ENCODE assay signal across 9 mouse cellular contexts in genomic region chr19:58859831-58860254, GRCm38 (mm10).
A peak's percentile ranks its signal among the peaks of the same experiment; 100 is the strongest.
DNase-seq lines count a peak whose midpoint lies in the region; ATAC-seq lines count a peak whose summit lies in the region.
"Had no signal": no experiment of that assay in that cellular context is flagged by ENCODE, and none has a peak within 500 bp of the region (broad histone marks: within the 10 kb centered on the region; RNA-seq: fewer than 3 reads in every experiment).

No protein-coding gene starts in this region.

- peak overlapping the region; percentile 77 for H3K9ac ChIP-seq in kidney, embryonic 16.5 days (replicated peaks; ENCODE audit: low read length)
- peak overlapping the region; percentile 58 for H3K9ac ChIP-seq in forebrain, embryonic 12.5 days
- H3K9ac ChIP-seq in neural tube, embryonic 15.5 days (replicated peaks) = peak overlapping the region; percentile 80

- no peaks in the 10 kb centered on the region for H3K9me3 ChIP-seq in kidney, embryonic 16.5 days (ENCODE audit: low read length)
- H3K9me3 ChIP-seq in forebrain, embryonic 12.5 days = peaks cover 5% of the 10 kb centered on the region; the same call in 1 of the 2 replicates
- no peaks in the 10 kb centered on the region for H3K9me3 ChIP-seq in limb, embryonic 10.5 days (replicated peaks)
- no peaks in the 10 kb centered on the region for H3K9me3 ChIP-seq in neural tube, embryonic 15.5 days (replicated peaks)

- peaks cover 20% of the 10 kb centered on the region for H3K4me1 ChIP-seq in kidney, embryonic 16.5 days (ENCODE audit: insufficient read depth, low read length)
- H3K4me1 ChIP-seq in forebrain, embryonic 12.5 days = peaks cover 30% of the 10 kb centered on the region
- H3K4me1 ChIP-seq in limb, embryonic 10.5 days = peaks cover 22% of the 10 kb centered on the region
- H3K4me1 ChIP-seq in neural tube, embryonic 15.5 days = peaks cover 50% of the 10 kb centered on the region

- peak overlapping the region; percentile 77 for H3K4me3 ChIP-seq in kidney, embryonic 16.5 days (ENCODE audit: low read length)
- peak overlapping the region; percentile 57 for H3K4me3 ChIP-seq in forebrain, embryonic 12.5 days (replicated peaks)
- H3K4me3 ChIP-seq in limb, embryonic 10.5 days = peak overlapping the region; percentile 67
- peak overlapping the region; percentile 74 for H3K4me3 ChIP-seq in neural tube, embryonic 15.5 days (replicated peaks)

- peak; percentile 40 for ATAC-seq in kidney, embryonic 16.5 days (ENCODE audit: low FRiP score, low TSS enrichment)
- no peak; the same call in 1 of the 2 replicates for ATAC-seq in forebrain, embryonic 12.5 days (ENCODE audit: low FRiP score)
- ATAC-seq in neural tube, embryonic 15.5 days (ENCODE audit: low FRiP score) = peak; percentile 43
- no peak for ATAC-seq in megakaryocyte, adult 5-6 weeks (ENCODE audit: poor library complexity, severe bottlenecking)
- ATAC-seq in megakaryocyte progenitor cell, adult 5-6 weeks (replicated peaks; ENCODE audit: poor library complexity) = no peak

- H3K4me2 ChIP-seq in kidney, embryonic 16.5 days (replicated peaks; ENCODE audit: low read depth, low read length) = peak overlapping the region; percentile 96
- H3K4me2 ChIP-seq in forebrain, embryonic 12.5 days = peak overlapping the region; percentile 88
- H3K4me2 ChIP-seq in neural tube, embryonic 15.5 days = peak overlapping the region; percentile 89

- no peaks in the 10 kb centered on the region for H3K27me3 ChIP-seq in kidney, embryonic 16.5 days (ENCODE audit: insufficient read depth, low read length)
- H3K27me3 ChIP-seq in forebrain, embryonic 12.5 days = peaks cover 30% of the 10 kb centered on the region
- H3K27me3 ChIP-seq in limb, embryonic 10.5 days (ENCODE audit: low read depth, poor library complexity, severe bottlenecking) = peaks cover 37% of the 10 kb centered on the region
- H3K27me3 ChIP-seq in neural tube, embryonic 15.5 days (replicated peaks) = no peaks in the 10 kb centered on the region

- peak overlapping the region; percentile 76; the same call in 1 of the 2 replicates for H3K27ac ChIP-seq in kidney, embryonic 16.5 days (ENCODE audit: low read length)
- H3K27ac ChIP-seq in forebrain, embryonic 12.5 days = 0 out of 2 replicates have a peak overlapping the region, but pooled peaks have one; percentile 46
- no peak overlapping the region for H3K27ac ChIP-seq in limb, embryonic 10.5 days
- H3K27ac ChIP-seq in neural tube, embryonic 15.5 days (replicated peaks) = peak overlapping the region; percentile 86
- H3K27ac ChIP-seq: macrophage had no signal

- WGBS in kidney, embryonic 16.5 days = 2% methylated on average over 14 of the region's 14 CpGs
- WGBS in forebrain, embryonic 12.5 days = under 1% methylated on average over 14 of the region's 14 CpGs
- 2% methylated on average over 14 of the region's 14 CpGs for WGBS in limb, embryonic 10.5 days
- 0% methylated on average over 14 of the region's 14 CpGs for WGBS in neural tube, embryonic 15.5 days

- H3K36me3 ChIP-seq in kidney, embryonic 16.5 days (ENCODE audit: insufficient read depth, low read length) = no peaks in the 10 kb centered on the region
- H3K36me3 ChIP-seq in forebrain, embryonic 12.5 days (replicated peaks) = no peaks in the 10 kb centered on the region
- no peaks in the 10 kb centered on the region for H3K36me3 ChIP-seq in limb, embryonic 10.5 days
- no peaks in the 10 kb centered on the region for H3K36me3 ChIP-seq in neural tube, embryonic 15.5 days

- DNase-seq in kidney, adult 11 months = no peak
- DNase-seq in adrenal gland, postnatal 36 days = peak; percentile 55 to 59
- DNase-seq in limb, embryonic 10.5 days (ENCODE audit: low spot score) = peak; percentile 40

Comparison
In these comparisons a context has a peak if more than half of its experiments do, and no peak if none do; other contexts are left out.
1. ATAC-seq: peak in kidney, embryonic 16.5 days (single experiment) and neural tube, embryonic 15.5 days (single experiment); none in forebrain, embryonic 12.5 days (single experiment), megakaryocyte, adult 5-6 weeks (single experiment) and megakaryocyte progenitor cell, adult 5-6 weeks (single experiment).
2. Peak in every context shown above with its lines, with median percentiles within 50 percentile points of each other: H3K4me2 ChIP-seq, H3K4me3 ChIP-seq and H3K9ac ChIP-seq.